Mouse (Mus musculus): Measurements from ENCODE around the gene Sag. TPM values are rescaled to one million over a fixed set of nuclear protein-coding genes. Genes with fewer than 3 reads are reported as not detected.

Sag gene
- polyA plus RNA-seq, 1 experiment, result not detected

- no peak for TF ChIP-seq GATA1 (IDR thresholded peaks at IDR 0.05; ENCODE audit: low read length)
Observed at GRCm38 (mm10) chr1:87798306-87798705, 5.2 kb upstream of the Sag start.

DNA sequence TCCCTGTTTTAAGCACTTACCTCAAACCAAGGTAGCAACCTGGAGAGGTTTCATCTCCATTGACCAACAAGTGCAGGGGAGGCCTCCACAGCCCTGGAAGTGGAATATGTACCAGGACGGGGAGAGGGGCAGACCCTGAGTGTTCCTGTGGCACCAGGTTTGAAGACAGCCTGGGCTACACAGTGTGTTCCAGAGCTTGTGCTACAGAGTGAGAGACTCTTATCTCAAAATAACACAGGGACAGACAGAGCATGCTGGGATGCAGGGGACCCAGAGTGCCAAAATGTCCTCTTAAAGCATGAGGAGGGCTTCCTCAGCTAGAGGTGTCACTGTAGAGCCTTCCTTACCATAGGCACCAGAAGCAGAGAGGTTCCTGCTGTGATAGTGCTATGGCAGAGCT lies 4.3 kb downstream of the Sag start:
- no peak for TF ChIP-seq GATA1 (IDR thresholded peaks at IDR 0.05; ENCODE audit: low read length)

DNA sequence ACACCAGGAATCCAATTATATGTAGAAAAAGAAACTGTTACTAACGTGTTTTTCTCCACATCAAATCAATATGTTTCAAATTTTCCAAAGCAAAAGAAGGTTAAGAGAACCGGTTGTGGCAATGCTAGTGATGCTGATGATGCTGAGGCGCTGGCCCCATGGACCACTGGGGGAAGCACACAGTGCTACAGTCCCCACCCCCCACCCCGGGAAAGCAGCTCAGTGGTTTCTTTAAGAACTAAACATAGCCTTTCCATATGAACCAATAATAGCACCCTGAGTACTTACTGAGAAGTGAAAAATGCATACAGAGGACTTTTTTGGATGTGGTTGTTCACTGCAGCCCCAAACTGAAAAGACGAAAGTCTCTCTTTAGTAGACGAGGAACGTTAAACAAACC lies 7.9 kb downstream of the Sag start:
- no peak for TF ChIP-seq GATA1 (IDR thresholded peaks at IDR 0.05; ENCODE audit: low read length)

GRCm38 (mm10) chr1:87812061-87812460 lies 8.6 kb downstream of the Sag start:
- TF ChIP-seq GATA1 (IDR thresholded peaks at IDR 0.05; ENCODE audit: low read length), result no peak

DNA sequence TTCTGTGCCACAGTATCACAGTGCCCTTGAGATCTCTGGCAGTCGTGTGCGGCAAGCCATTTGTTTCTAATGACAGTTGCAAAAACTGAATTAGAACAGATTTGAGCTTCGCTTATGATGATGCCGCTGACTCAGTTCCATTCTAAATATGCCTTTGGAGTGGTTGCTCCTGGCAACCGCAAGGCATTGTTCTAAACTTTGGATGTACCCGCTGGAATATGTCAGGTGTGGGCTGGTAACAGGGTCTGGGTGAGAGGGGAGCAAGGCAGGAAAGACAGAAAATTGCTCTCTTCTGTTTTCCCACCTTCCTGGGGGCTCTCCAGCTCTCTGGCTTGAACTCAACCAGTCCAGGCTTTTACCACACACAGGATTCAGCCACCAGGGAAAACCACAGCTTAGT lies 9.7 kb downstream of the Sag start:
- no peak for TF ChIP-seq GATA1 (IDR thresholded peaks at IDR 0.05; ENCODE audit: low read length)

DNA sequence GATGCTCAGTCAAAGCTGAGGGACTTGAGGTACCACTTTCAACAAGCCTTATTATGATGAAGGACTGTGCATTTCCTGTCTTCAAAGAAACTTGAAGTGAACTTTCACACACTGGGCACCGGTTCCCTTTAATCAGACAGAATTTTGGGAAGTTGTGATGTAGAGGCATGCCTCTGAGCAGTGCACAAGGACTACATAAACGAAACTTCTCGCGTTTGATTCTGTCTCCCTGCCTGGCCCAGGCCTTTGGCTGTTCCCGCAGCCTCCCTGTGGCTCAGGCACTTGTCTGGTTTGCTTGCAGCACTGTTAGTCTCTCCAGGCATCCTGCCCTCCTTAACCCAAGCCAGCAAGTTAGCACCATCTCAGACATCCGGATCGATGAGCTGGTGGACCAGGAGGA lies 10.2 kb downstream of the Sag start:
- no peak for TF ChIP-seq GATA1 (IDR thresholded peaks at IDR 0.05; ENCODE audit: low read length)

DNA sequence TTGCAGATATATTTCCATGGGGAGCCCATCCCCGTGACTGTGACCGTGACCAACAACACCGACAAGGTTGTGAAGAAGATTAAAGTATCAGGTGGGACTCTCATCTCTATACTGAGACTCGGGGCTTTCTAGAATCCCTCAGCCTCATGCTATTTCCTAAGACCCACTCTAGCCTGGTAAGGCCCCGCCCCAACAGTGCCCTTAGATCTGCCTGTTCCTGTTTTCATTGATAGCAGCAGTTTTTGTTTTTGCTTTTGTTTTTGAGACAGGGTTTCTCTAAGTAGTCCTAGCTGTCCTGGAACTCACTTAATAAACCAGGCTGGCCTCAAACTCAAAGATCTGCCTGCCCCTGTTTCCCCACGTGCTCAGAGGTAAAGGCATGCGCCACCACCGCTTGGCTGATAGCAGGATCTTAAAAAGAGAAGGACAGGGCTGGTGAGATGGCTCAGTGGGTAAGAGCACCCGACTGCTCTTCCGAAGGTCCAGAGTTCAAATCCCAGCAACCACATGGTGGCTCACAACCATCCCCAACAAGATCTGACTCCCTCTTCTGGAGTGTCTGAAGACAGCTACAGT lies 21.0 kb downstream of the Sag start:
- TF ChIP-seq GATA1 (IDR thresholded peaks at IDR 0.05; ENCODE audit: low read length), result no peak

DNA sequence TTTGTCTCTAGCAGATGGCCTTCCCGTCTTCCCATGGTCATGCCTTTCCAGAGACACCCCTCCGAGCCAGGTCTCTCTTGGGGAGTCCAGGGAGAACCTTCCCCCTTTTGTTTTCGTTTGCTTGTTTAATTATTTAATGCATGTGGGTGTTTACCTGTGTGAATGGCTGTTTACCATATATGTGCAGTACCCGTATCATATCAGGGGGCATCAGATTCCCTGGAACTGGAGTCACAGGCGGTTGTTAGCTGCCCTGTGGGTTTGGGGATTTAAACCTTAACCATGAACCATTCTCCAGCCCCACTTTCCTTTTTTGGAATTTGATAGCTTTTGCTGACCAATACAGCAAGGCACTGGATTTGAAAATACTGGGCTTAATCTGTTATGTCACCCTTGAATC lies 21.8 kb downstream of the Sag start:
- TF ChIP-seq GATA1 (IDR thresholded peaks at IDR 0.05; ENCODE audit: low read length), result no peak

- TF ChIP-seq GATA1 (IDR thresholded peaks at IDR 0.05; ENCODE audit: low read length), result no peak
Observed at GRCm38 (mm10) chr1:87825991-87826390, 22.5 kb downstream of the Sag start.

DNA sequence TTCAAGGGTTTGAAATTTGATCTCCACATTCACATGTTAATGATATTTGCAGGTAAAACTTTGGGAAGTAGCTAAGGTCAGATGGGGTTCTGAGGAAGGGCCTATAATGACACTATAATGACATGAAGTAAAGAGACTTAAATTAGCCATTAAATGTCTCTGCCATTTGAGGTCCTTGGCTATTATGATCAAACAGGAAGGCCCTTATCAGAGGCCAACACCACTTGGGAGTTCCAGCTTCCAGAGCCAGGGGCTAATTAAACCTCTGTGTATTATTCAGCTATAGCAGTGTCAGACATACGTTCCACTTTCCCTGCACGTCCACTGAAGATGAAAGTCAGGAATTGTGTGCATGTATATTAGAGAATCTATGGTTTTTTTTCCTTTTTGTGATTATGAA lies 23.0 kb downstream of the Sag start:
- TF ChIP-seq GATA1 (IDR thresholded peaks at IDR 0.05; ENCODE audit: low read length), result no peak

GRCm38 (mm10) chr1:87828185-87828584 lies 24.7 kb downstream of the Sag start:
- TF ChIP-seq GATA1 (IDR thresholded peaks at IDR 0.05; ENCODE audit: low read length), result no peak

DNA sequence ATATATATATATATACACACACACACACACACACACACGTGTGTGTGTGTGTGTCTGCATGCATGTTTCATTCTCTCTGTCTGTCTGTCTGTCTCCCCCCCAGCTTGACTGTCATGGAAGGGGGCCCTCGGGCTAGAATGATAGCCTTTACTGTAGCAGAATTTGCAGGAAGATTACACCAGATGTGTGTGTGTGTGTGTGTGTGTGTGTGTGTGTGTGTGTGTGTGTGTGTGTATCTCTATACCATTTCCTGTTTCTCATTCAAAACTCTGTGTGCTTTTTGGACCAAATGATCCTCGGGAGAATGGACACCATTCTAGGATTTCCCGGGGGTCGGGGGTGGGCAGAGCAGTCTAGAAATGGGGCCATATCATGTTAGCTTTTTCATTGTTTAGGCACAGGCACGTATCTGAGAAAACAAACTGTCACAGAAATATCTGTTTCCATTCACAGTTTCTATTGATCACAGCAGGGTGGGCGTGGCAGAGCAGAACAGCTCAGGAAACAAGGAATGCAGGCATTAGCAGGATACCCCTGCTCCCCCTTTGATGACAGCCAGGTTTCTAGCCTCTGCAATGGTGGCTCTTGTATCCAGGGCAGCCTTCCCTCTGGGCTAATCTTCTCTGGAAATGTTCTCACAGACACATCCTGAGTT lies 25.6 kb downstream of the Sag start:
- no peak for TF ChIP-seq GATA1 (IDR thresholded peaks at IDR 0.05; ENCODE audit: low read length)

DNA sequence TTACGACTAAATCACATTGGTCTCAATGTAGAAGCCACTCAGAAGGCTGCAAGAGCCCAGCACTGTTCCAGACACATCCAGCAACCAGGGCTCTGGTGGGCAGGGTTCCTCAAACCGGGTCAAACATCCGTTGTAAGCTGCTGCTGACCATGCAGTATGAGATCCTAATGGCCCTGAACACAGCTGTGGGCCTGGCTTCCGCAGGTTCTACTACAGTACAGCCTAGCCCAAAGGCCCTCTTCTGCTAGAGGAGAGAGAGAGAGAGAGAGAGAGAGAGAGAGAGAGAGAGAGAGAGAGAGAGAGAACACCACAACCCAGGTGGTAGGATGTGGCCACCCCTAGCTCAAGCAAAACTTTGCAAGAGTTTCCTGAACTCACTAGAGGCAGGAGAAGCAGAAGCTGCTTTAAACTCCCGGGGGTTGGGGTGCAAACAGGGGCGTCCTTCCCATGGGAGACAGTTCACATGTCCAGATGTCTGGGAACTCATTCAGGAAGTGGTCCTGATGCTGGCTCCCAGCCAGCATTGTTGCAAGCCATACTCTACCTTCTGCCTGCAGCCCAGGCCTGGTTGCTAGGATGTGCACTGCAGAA lies 26.2 kb downstream of the Sag start:
- TF ChIP-seq GATA1 (IDR thresholded peaks at IDR 0.05; ENCODE audit: low read length), result no peak

DNA sequence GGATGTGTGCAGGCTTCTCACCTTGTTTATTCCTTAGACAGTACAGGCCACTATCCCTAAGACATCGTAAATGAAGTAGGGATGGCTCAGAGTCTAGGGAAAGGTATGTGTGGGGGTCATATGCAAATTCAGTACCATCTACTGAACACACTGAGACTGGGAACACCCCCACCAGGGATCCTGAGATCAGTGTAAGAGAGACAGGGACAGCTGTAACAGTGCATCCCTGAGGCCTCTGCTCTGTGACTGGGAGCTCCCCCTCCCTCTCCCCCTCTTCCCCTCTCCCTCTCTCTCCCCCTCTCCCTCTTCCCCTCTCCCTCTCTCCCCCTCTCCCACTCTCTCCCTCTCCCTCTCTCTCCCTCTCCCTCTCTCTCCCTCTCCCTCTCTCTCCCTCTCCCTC lies 33.0 kb downstream of the Sag start:
- TF ChIP-seq GATA1 (IDR thresholded peaks at IDR 0.05; ENCODE audit: low read length), result no peak

DNA sequence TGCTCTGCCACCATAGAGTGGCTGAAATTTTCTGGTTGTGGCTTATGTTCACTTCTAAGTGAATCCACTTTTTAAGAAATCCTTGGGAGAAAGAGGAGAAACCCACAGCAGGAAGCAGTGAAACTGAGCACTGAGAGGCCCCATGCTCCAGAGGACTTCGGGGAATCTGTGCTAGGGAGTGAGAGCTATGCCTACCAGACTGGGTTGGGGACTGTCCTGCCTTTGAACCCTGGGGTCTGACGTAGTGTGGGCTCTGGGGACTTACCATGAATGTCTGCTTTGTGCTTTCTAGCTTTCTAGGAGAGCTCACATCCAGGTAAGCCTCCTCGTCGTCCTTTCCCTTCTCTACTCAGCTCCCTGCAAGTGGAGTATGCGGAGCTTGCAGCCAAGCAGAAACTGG lies 33.5 kb downstream of the Sag start:
- no peak for TF ChIP-seq GATA1 (IDR thresholded peaks at IDR 0.05; ENCODE audit: low read length)

DNA sequence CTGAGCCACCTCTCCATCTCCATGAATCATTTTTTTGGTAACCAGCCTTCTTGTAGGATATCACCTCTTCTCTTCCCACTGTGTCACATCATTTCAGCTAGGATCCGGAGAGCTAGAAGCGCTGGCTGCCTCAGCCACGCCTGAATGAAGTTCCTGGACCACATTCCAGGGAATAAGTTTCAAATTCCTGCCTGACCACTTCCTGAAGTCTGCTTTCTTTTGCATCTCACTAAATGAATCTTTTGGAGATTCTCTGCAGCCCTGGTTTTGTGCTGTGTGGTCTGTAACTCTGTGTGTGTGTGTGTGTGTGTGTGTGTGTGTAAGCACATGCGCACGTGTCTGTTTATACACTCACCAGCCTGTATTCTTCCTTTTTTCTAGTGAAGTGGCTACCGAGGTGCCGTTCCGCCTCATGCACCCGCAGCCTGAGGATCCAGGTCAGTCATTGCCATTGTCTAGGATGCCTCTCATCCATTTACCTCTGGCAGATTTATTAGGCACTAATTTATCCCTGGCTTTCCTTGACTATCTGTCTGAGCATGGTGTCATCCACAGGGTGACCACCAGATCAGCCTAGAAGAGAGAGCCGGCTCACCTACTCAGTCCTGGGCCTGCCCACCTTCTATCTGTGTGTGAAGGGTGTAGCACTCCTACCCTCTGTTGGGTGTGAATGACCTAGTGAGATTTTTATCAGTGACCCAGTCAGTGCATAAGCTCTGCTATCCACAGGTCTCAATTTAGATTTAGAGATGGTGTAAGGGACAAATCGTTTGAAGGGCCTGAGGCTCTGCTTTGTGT lies 37.1 kb downstream of the Sag start:
- no peak for TF ChIP-seq GATA1 (IDR thresholded peaks at IDR 0.05; ENCODE audit: low read length)
